Mouse (Mus musculus): Measurements from ENCODE around the gene Pheta1.
A peak's percentile ranks its signal among the peaks of the same experiment; 100 is the strongest.

Pheta1 gene

GRCm38 (mm10) chr5:121848743-121849142, at the start of gene Pheta1:
Gene Pheta1, plus strand, starts transcription at chr5:121848984.
- peak; percentile 93 for DNase-seq

DNA sequence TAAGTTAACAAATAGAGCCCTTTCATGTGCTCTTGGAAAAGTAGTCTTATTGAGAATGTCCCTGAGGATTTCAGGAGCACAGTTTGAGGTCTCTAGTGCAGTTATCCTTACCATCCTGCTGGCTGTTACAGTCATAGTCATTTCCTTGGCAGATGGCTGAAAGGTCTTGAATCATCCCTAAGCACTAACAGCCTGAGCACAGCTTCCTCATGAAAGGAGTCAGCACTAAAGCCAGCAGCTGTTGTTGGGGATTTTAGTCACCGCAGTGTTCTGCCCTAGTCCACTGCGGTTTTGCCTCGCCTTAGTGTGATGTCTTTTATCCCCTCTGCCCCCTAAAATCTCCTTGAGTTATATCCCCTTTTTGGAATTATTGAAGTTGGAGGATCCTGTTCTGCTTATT, 41.6 kb upstream of the Pheta1 start:
- no peak for DNase-seq

GRCm38 (mm10) chr5:121808202-121808601, 40.6 kb upstream of the Pheta1 start:
- DNase-seq, result no peak

DNA sequence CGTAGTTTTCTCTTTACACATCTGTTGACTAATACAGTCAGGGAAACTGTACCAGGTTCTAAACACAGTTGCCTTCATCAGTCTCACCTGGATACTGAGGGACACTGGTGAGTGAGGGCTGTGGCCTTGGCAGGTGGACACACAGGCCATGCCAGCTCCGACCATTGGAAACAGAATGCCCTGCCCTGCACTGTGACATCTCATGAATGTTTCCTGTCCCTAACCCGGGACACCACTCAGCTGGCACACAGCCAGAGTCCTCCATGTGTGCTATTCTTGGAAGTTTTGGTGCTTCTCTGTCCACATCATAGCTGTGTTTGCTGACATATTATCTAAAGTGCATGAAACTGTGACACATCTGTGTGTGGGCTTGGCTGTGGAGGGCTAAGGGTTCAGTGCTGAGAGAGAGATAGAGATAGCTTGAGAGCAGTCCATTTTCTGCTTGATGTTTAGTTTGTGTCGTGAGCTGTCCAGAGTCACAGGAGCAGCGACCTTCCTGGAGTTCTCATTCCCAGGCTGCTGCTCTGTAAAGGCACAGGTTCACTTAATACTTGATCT, 39.0 kb upstream of the Pheta1 start:
- DNase-seq, result no peak

DNA sequence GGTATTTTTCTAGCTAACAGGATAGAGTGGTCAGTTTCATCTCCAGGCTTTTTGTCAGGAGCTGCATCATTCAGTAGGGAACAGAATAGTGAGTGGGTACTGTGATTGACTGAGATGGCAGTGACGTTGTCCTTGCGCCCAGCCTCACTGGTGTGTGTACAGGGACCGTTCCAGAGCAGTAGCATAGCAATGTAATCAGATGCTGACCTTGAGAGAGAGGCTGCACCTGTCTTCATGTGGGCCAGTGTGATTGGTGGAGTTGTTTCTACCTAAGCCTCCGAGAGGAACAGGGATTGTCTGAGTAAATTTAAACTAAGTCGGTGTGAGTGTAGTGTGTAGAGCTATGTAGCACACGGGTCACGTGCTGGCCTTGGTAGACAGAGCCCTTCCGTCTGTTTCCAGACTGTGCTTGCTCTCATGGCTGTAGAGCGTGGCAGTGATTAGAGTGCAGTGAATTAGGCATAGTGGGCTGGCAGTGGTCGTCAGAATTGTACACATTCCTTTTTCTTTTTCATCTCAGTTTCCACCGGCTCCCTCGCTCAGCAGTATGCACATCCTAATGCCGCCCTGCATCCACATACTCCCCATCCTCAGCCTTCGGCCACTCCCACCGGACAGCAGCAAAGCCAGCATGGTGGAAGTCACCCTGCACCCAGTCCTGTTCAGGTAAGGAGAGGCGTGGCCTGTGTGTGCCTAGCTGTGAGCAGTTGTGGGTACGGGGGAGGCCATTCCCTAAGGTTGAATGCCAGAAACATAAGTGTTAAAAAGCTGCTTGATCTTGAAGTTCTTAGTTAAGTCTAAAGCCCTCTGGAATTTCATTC, 38.2 kb upstream of the Pheta1 start:
- DNase-seq, result no peak

- DNase-seq, result no peak
Measured at GRCm38 (mm10) chr5:121811485-121811931, 37.3 kb upstream of the Pheta1 start.

DNA sequence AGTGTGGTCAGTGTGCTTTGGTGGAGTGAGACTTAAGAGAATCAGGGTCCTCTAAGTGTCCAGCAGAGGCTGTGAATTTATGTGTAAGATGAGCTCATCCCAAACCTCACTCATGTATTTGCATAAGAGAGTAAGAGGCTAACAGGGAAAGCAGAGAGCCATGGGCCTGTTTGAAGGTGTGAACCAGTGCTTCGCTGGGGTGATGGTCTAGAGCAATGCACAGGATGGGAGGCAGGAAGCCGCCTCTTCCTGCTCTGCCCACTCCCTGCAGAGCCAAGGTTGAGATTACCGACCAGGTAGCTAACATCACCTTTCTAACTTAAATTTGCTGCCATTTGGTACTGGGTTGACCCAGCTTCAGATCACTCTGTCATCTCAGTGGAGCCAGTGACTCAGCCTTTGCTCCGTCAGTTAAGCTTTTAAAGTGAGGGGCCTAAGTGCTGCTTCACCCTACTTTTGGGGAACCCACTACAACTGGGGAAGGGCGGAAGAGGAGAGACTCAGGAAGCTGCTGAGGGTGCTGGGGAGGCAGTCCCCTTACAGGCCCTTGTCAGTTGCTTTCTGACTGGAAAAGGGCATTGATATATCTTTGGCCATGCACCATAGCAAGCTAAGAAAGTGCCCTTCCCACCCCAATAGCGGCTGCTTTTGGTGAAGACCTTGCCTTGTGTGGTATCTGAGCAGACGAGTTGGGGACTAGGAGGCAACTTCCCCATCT, 36.1 kb upstream of the Pheta1 start:
- DNase-seq, result no peak

DNA sequence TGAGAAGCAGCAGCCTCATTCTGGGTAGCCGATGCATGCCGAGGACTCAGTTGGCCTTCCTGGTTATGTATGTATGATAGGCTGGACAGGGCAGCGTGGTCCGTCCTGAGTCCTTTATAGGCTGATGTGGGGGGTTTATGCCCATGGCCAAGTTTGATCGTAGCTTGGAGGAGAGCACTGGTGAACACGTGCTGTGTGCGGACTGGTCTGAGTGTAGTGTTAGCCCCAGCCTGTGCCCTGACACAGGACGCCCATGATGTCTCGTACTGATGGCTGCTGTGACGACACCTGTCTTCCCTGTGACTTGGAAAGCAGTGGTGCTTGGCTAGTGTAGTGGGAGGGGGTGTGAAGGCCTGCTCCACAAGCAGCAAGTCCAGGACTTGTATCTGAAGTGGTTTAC, 35.0 kb upstream of the Pheta1 start:
- DNase-seq, result no peak

GRCm38 (mm10) chr5:121815067-121815466, 33.7 kb upstream of the Pheta1 start:
- peak; percentile 43 for DNase-seq

DNA sequence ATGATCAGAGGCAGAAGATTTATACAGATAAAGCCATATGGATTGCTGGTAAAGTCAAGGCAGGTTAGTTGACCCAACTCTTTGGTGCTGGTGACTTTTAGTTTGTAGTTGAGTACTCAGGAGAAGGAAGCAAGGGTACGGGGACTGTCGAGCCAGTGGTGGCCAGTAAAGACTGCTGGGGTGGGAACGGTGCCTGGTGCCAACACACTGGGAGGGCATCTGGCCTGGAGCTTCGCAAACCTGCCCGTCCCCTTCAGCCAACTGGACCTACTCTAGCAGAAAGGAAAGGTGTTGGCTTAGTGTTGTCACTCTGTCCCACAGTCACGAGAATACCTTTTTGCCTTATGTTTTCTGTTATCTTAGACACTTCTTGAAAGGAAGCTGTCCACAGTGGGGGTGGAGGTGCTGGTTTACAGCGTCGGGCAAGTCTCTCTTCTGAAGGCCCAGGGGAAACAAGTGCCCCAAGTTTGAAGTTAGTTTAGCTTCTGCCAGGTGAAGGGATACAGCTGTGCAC, 32.9 kb upstream of the Pheta1 start:
- DNase-seq, result no peak

- DNase-seq, result no peak
Measured at GRCm38 (mm10) chr5:121816611-121817010, 32.2 kb upstream of the Pheta1 start.

GRCm38 (mm10) chr5:121817551-121817950, 31.2 kb upstream of the Pheta1 start:
- DNase-seq, result no peak

- DNase-seq, result no peak
Measured at GRCm38 (mm10) chr5:121818401-121818800, 30.4 kb upstream of the Pheta1 start.

DNA sequence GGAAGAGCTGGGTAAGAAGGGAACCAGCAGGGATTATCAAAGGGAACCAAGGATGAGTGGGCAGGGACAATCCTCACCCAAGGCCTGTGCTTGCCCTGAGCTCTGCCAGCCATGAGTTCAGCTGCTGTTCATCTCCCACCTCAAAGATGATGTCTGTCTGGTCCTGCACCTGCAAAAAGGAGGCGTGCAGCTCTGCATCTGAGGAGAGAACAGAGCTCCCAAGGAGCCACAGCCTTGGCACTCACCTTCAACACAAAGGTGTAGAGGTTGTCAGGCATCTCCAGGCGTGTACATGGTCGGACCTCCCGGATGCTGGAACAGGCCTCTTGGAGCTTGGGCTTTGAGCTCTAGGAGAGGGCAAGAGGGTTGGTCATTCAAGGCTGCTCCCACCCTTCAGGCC, 29.9 kb upstream of the Pheta1 start:
- no peak for DNase-seq

- no peak for DNase-seq
Measured at GRCm38 (mm10) chr5:121819559-121819958, 29.2 kb upstream of the Pheta1 start.

DNA sequence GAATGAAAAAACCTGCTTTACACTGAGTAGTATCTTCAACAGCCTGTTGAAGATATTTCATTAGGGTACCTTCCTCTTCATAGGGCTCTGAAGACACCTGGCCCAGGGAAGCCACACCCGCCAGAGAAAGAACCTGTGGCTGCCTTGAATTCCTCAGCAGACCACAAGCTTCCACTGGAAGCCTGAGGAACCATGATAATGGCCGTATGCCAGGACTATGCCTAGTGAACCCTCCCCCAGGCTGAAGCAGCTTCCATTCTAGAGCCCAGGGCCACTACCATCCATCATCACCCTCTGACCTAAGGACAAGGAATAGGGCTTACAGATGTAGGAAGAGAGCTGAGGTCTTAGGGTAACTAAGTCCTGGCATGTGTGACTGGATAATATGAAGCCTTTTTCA, 28.6 kb upstream of the Pheta1 start:
- DNase-seq, result no peak

- no peak for DNase-seq
Measured at GRCm38 (mm10) chr5:121820657-121821056, 28.1 kb upstream of the Pheta1 start.

GRCm38 (mm10) chr5:121821116-121821515, 27.7 kb upstream of the Pheta1 start:
- no peak for DNase-seq

GRCm38 (mm10) chr5:121821552-121821951, 27.2 kb upstream of the Pheta1 start:
- no peak for DNase-seq

GRCm38 (mm10) chr5:121822786-121823505, 25.8 kb upstream of the Pheta1 start:
- DNase-seq, result no peak

- DNase-seq, result no peak
Measured at GRCm38 (mm10) chr5:121823668-121824067, 25.1 kb upstream of the Pheta1 start.

DNA sequence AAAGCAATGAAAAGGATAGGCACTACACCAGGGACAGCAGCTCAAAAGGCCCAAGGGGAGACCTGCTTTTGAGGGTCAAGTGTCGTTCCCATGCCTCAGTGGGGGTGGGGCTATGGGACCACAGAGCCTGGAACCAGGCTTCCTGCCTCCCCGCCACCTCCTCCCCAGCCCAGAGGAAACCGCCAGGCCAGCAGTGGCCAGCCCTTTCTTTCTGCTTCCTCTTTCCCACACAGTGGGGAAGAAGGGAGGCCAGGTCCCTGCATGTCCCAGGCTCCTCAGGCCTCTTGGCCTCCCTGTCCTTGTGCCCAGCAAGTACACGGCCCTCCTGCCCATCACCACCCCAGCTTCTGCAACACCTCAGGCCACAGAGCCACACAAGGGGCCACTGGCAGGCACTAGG, 24.7 kb upstream of the Pheta1 start:
- no peak for DNase-seq

DNA sequence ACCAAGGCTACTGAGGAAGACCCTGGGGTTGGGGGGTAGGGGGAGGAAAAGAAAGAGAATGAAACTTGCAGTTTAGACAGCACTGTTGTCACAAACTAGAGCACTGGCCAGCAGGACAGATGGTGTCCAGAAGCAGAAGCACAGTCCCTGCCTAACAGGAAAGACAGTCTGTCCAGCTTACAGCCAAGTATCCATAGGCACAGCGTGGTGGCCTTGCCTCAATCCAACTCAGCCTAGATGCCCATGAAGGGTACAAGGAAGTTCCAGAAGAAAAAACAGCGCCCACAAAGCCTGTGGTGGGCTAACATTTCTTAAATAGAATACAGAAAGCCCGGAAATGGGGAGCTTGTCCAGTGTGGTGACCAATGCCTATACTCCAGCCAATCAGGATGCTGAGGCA, 23.2 kb upstream of the Pheta1 start:
- DNase-seq, result no peak
